Mouse (Mus musculus) lung, postnatal 25 days (tissue): ENCODE measurements around the gene Cyp27b1.
"Not testable (repeated sequence)": the region's sequence is repeated elsewhere in the genome, so short reads cannot be mapped to it uniquely, and the experiment has no call there.

Source experiments
- DNase-seq: peaks from one replicate; pipeline ENCODE4 v3.0.0; 2022; ENCODE audit warnings: low spot score

Gene Cyp27b1

DNA sequence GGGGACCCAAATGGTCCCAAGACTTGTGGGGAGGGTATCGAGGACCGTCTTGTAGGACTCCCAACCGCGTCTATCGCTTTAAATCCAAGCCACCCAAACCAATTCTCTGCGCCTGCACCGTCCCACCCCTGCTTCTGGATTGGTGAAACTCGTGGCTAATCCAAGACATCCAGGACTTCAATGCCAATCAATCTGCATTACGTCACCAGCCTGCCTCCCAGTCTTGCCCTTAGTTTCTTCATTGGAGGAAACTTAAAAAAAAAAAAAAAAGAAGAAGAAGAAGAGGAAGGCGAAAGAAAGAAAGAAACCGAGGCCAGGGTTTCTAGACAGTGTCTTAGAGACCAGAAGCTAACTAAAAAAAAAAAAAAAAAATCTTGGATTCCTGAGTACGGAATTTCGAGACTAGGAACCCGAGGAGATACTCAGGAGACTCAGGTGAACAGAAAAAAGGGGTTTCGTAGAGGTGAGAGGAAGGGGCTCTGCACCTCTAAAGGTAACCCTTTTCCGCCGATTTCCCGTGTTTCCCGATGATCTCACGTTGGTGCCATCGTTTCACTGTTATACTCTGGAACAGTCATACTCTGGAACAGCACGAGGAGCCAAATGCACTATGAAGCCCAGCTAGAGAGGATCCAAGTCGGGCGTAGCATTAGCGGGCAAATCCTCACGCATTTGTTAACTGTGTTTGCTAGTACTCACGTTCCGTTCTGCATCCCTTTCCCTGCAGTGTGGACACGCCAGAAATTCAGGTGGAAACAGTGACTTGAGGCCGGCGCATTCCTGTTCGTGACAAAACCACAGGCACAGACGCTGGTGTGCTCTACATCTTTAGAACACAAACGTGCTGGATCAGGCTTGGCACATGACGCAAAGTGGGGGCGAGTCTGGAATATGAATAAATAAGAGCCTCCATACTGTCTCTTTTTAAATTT, 22.4 kb downstream of the Cyp27b1 start, which contains the start of gene Tspan31:
Gene Tspan31, minus strand, starts transcription at position 75 of the 932 bp plus-strand sequence.
- peak; percentile 97 for DNase-seq

DNA sequence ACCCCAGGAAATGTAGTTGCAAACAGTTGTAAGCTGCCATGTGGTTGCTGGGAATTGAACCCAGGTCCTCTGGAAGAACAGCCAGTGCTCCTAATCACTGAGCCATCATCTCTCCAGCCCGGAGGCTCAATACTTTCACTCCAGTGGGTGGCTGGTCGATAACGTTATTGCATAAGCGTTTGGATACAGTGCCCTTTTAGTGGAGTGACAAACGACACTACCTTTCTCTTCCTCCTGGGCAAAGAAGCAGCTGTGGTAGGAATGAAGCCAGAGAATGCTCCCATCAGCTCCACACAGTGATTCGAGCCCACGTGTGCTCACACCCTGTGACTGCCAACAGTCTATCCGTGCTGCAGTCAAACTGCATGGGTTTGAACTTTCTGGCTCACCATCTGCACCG, 23.2 kb downstream of the Cyp27b1 start:
- no peak for DNase-seq

DNA sequence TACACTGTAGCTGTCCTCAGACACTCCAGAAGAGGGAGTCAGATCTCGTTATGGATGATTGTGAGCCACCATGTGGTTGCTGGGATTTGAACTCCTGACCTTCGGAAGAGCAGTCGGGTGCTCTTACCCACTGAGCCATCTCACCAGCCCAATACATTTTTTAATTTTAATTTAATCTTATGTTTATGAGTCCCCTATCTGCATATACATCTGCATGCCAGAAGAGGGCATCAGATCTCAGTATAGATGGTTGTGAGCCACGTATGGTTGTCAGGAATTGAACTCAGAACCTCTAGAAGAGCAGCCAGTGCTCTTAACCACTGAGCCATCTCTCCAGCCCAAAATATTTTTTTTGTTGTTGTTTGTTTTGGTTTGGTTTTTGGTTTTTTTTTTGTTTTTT, 24.2 kb downstream of the Cyp27b1 start:
- DNase-seq, result not testable (repeated sequence)

DNA sequence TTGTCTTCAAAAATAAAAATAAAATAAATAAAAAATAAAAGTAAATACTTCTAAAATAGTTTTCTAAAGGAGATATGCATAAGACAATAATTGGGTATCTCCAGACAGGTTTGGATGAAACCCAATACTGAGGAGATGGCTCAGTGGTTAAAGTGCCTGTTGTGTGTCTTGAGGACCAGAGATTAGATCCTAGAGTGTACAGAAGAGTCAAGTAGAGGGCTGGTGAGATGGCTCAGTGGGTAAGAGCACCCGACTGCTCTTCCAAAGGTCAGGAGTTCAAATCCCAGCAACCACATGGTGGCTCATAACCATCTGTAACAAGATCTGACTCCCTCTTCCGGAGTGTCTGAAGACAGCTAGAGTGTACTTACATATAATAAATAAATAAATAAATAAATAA, 24.9 kb downstream of the Cyp27b1 start:
- DNase-seq, result not testable (repeated sequence)

DNA sequence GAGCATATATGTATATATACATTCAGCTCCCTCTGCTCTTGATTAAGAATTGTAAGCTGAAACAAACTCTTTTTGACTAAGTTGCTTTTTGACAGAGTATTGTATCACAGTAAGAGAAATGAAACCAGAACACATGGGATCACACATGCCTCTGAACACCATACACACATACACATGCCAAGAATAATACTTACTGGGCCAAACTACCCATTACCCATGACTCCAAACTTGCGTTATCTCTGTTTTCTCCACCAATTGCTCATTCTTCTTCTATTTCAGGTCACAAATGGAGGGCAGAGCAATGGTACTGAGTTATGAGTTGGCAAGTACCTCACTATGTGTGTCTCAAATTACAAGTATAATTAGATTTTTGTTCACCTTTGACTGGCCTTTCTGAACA, 25.9 kb downstream of the Cyp27b1 start:
- DNase-seq, result no peak

GRCm38 (mm10) chr10:127075080-127075479, 27.0 kb downstream of the Cyp27b1 start, which contains the start of gene Agap2:
Agap2 (plus strand) TSS chr10:127075284.
- DNase-seq, result peak; percentile 64

DNA sequence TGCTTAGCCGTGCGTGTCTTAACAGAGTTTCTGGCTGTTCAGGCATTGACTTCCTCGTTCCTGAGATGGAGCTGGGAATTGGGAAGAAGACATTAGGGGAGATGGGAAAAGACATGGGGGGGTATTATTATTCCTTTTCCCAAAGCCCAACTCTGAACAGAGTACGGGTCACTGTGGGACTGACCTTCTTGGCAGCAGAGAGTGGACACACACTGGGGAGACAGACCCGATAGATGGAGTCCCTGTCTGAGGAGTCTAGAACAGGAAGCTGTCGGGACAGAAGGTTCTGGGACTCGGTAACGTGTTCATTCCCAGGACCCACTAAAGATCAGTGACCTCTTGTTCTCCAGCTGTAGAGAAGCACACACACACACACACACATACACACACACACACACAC, 27.6 kb downstream of the Cyp27b1 start:
- DNase-seq, result no peak

GRCm38 (mm10) chr10:127076082-127076481, 28.0 kb downstream of the Cyp27b1 start:
- no peak for DNase-seq

GRCm38 (mm10) chr10:127077515-127077914, 29.5 kb downstream of the Cyp27b1 start:
- no peak for DNase-seq

DNA sequence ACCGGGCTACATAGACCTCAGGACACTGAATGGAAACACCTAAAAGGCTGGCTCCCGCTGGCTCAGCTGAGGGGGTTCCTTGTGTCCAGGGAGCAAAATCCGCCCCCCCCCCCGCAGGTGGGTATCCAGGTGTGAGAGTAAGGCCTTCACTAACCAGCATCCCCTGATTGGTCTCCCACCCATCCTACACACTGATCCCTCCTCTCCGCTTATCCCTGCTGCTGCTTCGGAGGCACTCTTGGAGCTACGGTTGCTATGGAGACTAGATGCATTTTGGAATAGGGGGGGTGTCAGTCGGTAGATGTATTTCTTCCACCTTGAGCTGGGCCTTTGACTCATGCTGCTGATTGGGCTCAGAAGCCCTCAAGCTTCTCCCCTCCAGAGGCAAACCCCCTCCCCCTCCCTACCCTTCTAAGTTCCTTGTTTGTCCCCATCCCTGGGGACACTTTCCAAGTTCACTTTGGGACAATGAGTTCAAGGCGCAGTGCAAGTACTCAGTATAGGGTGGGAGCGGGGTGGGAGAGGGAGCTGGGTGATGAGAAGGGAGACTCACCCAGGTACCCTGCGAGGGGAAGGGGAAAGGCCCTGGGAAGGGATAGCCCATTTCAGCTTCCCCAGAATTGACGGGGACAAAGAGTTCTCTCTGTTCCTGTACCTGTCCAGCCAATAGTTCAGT, 30.1 kb downstream of the Cyp27b1 start:
- DNase-seq, result no peak

GRCm38 (mm10) chr10:127078677-127079575, 30.9 kb downstream of the Cyp27b1 start:
- no peak for DNase-seq

DNA sequence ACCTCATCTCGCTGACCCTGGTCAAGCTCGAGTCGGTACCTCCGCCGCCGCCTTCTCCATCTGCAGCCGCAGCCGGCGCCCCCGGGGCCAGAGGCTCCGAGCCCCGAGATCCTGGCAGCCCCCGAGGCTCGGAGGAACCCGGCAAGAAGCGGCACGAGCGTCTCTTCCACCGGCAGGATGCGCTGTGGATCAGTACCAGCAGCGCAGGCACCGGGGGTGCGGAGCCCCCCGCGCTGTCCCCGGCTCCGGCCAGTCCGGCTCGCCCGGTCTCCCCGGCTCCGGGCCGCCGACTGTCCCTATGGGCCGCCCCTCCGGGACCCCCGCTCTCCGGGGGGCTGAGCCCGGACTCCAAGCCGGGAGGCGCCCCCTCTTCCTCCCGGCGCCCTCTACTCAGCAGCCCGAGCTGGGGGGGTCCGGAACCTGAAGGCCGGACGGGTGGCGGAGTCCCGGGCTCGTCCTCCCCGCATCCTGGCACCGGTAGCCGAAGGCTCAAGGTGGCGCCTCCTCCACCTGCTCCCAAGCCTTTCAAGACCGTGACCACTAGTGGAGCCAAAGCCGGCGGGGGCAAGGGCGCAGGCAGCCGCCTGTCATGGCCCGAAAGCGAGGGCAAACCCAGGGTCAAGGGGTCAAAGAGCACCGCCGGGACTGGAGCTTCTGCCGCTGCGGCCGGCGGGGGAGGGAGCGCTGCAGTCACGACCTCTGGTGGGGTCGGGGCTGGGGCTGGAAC, 31.8 kb downstream of the Cyp27b1 start:
- no peak for DNase-seq

DNA sequence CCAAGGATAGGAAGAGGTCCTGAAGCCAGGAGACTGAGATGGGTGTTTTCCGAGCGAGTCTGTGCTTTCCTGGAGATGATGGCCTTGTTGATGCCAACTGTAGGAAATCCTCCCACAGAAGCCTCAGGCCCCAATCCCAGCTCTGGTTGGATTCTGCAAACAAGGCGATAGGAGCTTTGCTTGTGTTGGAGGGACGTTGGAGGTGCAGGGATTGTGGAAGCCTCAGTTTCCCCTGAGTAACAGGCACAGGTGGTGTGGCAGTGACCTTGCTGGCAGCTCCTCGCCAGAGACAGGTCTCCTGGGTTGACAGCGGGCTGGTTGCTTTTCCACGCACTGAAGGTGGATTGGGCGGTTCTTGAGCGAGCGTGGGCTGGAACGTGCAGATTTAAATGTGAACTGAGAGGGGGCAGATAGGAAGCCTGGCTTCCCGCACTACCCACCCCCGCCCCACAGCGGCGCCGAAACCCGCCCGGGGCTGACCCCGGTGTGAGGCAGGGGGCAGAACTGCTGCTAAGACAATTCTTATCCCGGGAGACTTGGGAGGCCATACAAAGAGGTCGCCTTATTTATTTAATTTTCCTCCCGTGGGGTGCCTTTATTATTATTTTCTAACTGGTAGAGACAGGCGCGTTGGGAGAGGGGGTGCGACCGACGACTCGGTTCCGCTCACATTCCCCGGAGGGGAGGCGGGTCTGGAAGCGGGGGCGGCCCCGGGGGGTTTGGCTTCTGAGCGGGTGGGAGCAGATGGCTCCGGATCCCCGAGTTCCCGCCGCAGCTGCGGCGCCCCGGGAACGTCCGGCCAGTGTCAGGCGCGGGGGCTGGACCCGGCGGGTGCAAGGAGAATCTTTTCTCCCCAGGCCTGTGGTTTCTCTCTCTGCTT, 33.1 kb downstream of the Cyp27b1 start:
- DNase-seq, result no peak

- no peak for DNase-seq
Measured at GRCm38 (mm10) chr10:127081996-127082620, 34.1 kb downstream of the Cyp27b1 start.

GRCm38 (mm10) chr10:127083292-127083914, 35.4 kb downstream of the Cyp27b1 start:
- no peak for DNase-seq

- no peak for DNase-seq
Measured at GRCm38 (mm10) chr10:127083915-127084306, 35.9 kb downstream of the Cyp27b1 start.

DNA sequence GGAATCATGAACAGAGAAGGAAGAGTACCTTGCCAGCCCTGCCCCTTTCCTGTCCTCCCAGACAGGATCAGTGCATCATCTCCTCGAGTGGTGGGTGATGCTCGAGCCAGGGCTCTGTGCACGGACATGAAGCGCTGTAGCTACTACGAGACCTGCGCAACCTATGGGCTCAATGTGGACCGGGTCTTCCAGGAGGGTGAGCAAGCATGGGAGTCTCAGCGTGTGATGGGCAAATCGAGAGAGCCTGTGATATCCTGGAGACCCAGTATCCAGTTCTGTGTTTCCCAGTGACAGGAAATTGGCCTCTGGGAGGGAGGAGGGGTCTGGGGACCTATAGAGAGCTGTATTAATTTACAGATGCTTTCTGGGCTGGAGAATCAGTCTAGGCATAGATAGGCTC, 37.0 kb downstream of the Cyp27b1 start:
- no peak for DNase-seq

DNA sequence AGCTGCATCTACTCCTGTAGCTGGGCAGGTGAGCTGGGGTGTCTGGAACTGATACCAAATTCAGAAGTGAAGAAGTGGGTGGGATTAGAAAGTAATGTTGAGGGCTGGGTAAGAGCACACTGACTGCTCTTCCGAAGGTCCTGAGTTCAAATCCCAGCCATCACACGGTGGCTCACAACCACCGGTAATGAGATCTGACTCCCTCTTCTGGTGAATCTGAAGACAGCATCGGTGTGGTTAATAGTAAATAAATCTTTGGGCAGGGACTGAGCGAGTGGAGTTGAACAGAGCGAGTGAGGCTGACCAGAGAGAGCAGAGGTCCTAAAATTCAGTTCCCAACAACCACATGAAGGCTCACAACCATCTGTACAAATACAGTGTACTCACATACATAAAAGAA, 37.6 kb downstream of the Cyp27b1 start:
- DNase-seq, result no peak
